Mouse (Mus musculus): ENCODE results near the gene Sparc. TPM values are rescaled to one million over a fixed set of nuclear protein-coding genes. Genes with fewer than 3 reads are reported as not detected.

Sparc gene
- total RNA-seq, 2 experiments from 2014 or later: 2,122 to 2,491 TPM

DNA sequence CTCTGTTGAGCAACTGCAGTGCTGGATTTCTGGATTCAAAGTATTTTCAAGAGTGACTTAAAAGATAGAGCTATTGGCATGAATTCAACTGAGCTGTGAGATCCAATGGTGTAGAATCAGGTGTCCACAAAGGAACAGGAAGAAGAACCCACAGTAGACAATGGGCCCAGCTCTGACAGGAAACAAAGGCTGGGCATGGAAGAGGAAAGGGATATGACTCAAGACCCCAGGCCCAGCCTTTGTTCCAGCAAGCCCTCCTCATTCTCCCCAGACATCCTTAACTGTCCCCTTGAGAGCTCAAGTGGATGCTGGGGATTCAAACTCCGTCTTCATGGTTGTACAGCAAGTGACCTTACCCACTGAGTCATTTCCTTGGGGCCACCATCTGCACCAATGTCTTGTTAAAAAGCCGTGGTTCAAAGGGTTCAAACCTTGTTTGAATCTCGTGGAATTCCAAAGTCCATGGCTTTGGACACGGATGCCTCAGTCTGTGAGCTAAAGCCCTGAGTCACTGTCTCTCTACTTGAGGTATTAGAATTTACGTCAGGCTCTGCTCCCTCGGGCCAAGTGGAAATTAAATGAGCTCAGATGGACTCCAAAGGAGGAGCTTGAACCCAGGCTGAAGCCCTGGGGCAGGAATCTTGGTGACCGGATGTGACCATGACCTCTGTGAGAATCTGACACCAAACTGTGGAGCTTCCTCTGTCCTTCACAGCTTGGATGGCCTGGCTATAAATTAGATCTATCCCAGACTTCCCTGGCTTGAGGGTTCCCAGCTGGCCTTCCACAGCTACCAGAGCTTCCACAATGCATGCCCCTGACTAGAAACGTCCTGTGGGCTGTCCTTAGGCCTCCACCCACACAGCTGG lies 17.1 kb downstream of the Sparc start:
- peak; percentile 74 for DNase-seq

DNA sequence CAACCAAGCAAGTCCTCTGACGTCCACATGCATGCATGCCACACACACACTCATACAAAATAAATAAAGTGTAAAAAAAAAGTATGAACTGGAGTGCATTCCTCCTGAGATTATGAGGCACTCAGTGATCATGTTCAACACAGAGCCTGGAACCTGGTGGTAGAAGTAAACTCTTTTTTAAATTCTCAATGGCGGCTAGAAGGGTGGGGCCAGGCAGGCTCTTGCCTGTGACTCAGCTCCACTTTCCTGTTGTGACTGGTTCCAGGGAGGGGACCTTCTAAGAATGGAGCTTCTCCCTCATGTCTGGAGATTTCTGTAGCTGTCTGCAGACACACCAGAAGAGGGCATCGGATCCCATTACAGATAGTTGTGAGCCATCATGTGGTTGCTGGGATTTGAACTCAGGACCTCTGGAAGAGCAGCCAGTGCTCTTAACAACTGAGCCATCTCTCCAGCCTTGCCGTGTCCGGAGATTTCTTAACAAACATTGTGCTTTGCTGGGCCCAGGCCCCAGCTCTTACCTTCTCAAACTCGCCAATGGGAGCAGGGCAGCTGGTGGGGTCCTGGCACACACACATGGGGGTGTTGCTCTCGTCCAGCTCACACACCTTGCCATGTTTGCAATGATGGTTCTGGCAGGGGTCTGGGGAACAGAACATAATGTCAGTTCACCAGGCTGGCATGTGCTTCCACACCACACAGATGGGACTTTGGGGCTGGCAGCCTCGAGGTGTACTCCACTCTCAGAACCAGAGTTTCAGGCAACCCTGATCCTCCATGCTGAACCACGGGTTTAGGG lies 18.1 kb downstream of the Sparc start:
- no peak for DNase-seq

DNA sequence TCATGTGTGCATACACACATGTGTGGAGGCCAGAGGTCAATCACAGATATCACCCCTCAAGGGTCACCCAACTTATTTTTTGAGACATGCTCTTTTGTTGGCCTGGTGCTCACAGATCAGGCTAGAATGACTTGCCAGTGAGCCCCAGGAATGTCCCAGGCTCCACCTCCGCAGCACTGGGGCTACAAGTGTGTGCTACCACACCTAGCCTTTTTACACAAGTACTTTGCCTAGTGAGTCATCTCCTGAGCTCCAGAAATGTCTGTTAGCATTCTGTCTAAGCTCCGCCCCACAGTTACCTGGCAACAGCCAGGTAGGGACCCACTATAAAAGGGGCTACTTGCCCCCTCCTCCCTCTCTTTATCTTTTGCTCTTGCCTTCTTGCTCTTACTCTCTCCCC lies 22.1 kb downstream of the Sparc start:
- DNase-seq: no peak

DNA sequence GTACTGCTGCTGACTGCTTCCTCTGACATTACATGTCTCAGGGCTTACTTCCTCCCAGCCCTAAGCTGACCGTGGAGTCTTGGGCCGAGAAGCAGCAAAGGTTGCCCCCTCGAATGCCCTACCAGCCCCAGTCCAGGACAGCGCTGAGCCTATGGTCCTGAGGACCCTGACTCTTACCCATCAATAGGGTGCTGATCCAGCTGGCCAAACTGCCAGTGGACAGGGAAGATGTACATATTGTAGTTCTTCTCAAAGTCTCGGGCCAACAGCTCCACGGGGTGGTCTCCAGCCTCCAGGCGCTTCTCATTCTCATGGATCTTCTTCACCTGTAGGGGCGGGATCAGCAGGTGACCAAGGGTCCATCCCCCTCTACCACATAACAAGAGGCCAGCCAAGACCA lies 24.6 kb downstream of the Sparc start:
- DNase-seq: no peak

DNA sequence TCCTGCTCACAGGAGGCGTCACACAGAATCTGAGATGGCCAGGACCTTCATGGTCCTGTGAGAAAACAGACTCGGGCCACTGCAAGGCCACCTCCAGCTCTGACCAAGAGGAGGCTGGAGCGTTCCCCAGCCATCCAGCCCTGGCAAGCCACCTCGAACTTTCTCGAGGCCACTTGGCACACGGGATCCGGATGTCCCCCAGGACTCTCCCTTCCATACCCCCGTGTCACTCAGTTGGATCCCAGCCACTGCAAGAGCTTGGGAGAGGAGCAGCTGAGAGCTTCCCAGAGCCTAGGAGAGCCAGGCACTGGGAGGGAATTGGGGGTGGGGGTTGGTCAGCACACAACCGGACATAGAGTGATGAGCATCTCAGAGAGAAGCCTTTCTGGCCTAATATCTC lies 25.5 kb downstream of the Sparc start:
- peak; percentile 84 for DNase-seq

DNA sequence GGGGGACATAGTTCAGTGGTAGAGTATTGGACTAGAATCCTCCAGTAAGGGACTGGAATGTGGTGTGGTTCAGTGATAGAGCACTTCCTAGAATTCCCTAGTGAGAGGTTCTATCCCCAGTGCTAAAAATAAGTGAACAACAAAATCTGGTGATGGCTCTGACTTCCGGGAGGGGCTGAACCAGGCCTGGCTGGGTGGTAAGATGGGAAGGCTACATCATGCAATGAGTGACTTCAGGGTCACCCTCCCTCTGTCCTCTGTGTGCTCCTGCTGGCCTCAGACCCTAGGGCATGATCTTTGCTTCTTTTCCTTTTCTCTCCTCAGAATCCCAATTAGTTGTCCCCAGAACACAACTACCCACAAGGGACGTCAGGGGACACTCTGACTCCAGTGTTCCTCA lies 25.9 kb downstream of the Sparc start:
- DNase-seq: no peak

DNA sequence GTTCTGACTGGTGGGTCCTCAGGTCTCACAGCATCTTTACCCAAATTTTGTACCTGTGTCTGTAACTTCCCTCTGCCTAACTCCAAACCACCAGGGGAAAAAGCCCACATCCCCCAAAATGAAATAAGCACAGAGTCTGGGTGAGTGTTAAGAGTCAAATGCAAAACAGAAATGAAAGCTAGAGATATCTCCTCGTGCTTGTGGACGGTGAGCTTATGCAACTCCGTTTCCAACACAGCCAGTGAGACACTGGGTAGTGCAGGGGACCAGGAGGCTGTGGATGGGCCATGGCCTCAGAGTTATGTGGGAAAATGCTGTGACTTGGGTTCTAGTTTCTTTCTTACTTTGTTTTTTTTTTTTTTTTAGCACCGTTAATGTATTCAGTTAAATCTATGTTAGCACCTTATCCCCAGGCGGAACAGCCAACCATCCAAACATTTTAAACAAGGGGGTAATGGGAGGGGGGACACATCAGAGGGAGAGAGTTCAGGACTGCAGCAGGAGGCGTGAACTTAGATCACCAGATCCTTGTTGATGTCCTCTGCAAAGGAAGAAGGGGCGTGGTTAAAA lies 27.8 kb downstream of the Sparc start:
- DNase-seq: no peak

DNA sequence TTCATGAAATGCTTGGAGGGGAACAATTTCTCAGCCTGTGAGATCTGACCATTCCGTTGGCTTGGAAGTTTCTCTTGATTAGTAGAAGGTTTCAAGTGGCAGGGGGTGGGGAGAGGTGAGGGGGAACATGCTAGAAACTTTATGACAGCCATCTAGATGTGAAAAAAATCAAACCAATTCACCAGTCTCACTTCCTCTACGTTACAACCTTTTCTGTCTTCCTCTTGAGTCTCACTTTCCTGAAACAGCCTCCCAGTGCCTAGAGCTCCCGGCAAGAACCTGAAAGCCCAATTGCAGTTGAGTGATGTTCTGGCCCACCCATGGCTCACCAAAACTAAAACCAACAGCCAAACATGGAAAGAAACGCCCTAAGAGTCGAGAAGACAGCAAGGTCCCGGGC lies 28.4 kb downstream of the Sparc start:
- DNase-seq: no peak

DNA sequence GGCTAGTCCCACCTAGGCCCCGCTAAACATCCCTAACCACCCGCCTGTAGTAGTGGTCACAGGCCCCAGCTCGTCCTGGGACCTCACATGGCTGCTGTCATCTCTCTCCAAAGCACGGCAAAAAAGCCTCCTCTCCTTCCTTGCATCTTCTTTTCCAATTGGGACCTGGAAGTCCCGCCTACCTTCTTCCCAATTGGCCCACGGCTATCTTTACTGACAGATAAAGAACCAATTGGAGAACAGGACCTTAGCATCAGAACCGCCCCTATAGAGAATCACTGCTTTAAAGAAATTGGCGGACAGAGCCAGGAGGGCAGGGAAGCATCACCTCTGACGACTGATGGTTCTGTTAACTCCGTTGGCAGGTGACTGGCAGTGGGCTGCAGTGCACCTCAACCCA lies 30.5 kb downstream of the Sparc start:
- DNase-seq: peak; percentile 68

DNA sequence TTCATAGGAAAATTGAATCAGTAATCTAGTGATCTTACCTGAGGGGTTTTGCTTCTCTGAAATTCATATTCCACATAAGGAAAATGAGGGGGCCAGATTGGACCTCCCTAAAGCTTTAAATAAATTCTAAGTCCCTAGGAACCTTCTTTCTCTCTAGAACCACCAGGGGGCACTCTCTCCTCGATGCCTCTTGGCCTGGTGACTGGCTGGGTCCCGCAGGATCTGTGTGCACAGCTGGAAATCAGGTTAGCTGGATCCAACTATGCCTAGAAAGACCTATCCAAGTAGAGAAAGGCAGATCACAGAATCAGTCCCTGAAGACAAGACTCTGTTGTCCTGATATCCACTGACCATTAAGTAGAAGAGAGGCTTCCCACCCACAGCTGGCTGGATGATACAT lies 33.2 kb downstream of the Sparc start:
- DNase-seq: peak; percentile 80

DNA sequence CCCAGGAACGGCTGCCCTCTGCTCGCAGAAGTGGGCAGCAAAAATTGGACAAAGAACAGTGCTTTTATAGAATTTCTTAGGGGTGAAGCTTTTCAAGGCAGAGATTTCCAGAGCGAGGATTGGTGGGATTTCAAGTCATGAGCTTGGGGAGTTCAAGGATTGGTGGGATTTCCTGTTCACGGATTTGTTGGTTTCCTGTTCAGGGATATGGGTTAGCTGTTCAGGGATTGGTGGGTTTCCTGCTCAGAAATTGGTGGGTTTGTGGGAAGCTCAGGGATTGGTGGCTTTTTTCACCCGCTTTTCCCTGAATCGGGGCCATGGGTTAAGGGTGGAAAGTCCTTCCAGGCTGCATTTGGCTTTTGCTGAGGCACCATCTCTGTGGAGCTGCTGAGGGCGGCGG lies 35.4 kb downstream of the Sparc start:
- DNase-seq: no peak

DNA sequence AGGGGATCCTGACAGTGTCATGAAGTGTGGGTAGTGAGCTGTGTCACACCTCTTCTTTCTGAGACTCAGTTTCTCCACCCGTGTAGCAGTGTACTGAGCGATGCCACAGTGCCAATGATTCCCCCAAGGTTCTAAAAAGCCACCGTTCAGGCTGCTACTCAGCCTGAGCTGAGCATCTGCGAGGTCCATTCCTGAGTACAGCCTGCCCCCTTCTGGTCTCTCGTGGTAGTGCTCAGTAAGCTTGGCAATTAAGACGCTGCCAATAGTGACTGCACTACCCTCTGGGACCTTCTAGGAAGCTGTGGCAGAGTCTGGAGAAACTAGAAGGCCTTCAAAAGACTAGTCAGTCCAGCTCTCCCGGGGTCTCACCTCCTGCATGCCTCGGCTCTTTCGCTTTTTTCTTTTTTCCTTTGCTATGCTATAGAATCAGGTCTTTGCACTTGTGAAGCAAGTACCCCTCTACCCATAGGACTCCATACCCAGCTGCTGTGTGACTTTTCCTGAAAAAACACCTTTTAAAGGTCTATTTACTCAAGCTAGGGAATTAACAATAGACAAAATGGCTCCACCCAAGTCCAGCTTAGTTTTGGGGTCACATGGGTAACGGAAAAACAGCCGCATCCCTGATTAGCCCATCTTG lies 36.4 kb downstream of the Sparc start:
- peak; percentile 93 for DNase-seq

DNA sequence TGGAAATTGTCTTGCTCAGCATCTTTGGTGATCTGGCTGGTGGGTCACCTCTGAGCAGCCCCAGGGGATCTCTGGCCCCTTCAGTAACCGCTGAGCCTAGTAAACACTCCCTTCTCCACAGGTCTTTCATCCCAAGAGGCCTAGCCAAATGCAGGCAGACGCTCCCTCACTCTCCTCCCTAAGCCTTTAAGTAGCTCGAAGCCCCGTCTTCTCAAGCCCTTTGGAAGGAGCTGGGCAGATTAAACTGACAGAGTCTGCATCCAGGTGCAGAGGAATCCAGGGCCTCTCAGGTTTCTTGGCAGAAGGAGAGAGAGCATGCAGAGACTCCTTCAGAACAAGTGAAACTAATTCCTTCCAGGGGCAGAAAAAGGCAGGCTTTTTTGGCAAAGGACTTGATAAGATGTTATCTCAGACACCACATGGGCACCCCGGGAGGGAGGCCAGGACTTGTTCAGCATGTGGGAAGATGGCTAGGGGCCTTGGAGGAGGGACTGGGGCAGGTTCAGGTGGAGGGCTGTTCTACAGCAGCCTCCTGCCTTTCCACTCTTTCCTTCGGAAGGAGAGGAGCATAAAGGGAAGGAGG lies 39.4 kb downstream of the Sparc start:
- no peak for DNase-seq

DNA sequence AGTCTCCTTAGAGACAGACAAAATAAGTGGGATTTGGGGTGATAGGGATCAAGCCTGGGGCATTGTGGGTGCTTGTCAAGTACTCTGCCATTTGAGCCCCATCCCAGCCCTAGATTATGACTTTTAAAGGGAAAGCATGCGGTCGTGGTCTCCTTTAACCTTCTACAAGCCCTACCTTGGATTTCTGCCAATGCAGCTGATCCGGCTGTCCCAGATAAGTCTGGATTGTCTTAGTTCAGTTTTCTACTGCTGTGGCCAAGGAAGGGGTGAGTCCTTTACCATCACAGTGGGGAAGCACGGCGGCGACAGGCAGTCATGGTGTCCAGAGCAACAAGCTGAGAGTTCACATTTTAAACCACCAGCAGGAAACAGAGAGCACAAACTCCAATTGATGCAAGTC lies 42.1 kb downstream of the Sparc start:
- no peak for DNase-seq

DNA sequence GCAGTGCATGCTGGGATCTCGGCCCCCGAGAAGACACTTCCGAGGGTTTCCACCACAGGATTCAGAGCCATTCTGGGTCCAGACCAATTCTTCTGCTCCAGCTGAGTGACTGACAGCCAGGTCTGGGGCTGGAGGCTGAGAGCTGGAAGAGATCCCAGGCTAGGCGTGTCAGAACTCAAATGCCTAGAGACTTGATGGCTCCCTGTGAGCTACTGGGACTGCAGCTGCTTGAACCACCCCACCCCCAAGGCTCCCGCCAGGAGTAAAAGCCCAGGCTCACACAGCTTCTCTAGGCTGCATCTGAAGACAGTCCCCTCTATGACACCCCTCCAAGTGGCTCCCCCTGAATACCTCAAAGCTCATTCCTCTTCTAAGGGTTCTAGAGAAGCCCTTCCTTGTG lies 44.6 kb downstream of the Sparc start:
- peak; percentile 80 for DNase-seq

DNA sequence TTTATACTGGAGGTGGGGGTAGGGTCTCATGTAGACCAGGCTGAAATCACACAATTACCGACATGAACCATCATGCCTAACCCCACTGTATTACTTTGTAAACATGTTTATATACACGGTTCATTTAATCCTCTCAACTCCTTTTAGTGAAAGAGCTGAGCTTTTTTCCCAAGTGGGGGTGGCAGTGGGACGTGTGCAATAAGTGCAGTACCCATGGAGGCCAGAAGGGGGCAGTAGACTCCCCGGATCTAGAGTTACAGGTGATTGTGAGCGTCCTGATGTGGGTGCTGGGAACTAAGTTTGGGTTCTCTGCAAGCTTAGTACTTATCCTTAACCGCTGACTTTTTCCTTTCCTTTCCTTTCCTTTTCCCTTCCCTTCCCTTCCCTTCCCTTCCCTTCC lies 49.1 kb downstream of the Sparc start:
- DNase-seq: no peak

DNA sequence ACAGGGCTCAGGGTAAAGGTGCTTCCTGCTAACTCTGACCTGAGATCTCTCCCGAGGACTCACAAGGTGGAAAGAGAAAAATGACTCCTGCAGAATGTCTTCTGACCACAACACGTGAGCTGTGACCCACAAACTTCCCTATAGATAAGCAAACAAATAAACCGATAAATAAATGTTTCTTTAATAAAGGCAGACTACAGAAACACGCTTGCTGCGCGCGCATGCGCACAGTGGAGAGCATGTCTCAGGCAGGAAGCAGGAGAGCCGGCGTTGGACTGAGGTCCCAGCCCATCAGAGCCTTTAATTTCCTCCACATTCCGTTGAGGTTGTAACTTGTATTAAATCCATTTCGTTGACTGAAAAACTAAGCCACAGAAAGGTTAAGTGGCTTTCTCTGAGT lies 49.6 kb downstream of the Sparc start:
- no peak for DNase-seq

DNA sequence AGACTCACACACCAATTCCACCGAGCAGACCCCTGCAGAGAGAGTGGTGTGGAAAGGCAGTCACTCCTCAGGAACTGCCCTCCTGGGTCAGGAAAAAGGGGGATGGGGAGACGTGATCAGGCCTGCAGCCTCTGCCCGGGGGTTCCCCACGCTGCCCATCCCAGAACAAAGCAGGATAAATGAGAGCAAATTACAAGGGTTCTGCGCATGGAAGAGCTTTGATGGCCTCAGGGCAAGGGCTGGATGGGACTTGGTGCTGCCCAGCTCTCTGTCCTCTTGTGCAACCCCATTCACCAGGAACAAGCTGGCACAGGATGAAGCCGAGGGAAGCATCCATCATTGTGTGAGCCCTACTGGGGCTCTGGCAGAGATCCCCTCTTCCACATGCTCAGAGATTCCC lies 51.0 kb downstream of the Sparc start:
- no peak for DNase-seq

DNA sequence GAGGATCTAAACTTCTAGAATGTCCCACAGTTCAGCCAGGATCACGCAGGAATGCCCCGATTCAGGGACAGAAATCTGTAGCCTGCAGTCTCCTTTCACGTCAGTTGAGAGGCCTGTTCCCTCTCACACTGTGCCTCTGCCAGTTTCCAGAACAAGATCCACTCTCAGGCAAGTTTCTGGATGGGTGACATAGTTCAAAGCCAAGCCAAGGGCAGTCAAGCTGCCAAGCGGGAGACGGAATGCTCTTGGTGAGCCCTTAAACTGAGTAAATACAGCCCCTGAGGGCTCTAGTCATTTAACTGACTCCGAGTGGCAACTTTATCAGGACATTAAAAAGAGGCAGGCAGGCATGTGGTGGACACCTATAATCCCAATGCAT lies 53.9 kb downstream of the Sparc start:
- DNase-seq: peak; percentile 55

DNA sequence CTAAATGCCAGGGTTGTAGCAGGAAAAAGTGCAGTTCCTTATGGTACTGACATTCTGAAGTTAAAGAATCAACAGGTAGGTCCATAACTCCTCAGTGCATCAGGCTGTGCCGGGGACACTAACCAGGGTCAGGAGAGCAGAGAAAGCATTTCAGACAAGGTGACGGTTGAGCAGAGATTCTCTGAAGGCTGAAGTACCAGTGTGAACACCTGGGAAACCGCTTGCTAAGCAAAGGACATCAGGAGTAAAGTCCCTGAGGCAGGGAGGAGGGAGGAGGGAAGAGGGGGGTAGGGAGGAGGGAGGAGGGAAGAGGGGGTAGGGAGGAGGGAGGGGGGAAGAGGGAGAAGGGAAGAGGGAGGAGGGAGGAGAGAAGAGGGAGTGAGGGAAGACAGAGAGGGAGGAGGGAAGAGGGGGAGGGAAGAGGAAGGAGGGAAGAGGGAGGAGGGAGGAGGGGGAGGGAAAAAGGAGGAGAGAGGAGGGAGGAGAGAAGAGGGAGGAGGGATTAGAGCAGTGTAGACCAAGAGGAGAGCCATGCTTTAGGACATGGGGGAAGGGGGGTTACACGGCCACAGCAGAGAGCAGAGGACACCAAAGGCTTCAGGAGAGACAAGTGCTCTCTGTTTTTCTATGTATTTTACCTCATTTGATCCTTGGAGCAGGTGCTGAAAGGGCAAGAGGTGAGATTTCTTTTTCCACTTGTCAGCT lies 54.4 kb downstream of the Sparc start:
- DNase-seq: no peak

DNA sequence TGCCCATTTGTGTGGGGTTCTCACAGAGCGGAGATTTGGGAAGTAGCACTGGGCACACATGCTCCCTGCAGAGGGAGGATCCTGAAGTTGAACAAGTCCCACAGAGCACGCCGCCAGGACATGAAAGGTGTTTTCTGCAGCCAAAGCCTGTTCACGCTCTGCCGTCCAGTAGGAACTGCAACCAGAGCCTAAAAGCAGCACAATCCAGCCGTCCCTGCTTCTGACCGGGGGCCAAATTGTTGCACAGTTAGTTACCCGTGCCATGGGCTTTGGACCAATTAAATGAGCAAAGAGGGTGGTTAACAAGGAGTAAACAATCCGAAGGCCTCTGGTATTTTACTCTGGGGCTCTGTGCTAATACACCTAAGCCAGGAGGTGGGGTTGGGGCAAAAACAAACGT lies 55.2 kb downstream of the Sparc start:
- DNase-seq: peak; percentile 71

DNA sequence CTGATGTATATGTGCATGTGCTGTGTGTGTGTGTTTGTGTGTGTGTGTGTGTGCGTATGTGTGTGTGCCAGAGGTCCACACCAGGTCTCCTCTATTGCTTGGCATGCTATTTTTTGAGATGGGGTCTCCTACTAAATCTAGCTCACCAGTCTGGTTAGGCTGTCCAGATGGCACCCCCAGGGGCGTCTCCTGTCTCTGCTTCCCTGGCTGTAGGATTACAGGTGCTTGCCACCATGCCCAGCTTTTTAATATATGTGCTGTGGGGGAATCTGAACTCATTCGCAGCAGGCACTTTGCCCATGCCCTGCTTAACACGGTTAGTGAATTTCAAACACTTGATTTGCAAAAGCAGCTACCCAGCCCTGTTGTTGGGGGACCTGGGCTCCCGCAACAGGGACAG lies 57.1 kb downstream of the Sparc start:
- DNase-seq: no peak

Measured in adrenal gland, postnatal 10 days (tissue).